Mouse (Mus musculus) embryonic facial prominence, embryonic 11.5 days (tissue): ENCODE data around the gene Hist1h2ag. TPM values are rescaled to one million over a fixed set of nuclear protein-coding genes. Genes with fewer than 3 reads are reported as not detected.

ENCODE experiments used
- ATAC-seq: fragments of 200-750 bp; cut with Nextera tagmentation; replicated peaks from 2 replicates; pipeline ENCODE4 v1.8.0; 2017; ENCODE audit warnings: low read depth; ENCODE audit not compliant: insufficient number of reproducible peaks, low FRiP score, low TSS enrichment
- DNase-seq: peaks from one replicate; pipeline ENCODE4 v3.0.0-alpha.2; 2015; ENCODE audit warnings: low spot score
- H3K27ac ChIP-seq: fragments of 300-500 bp; sonication (generic); replicated peaks from 2 replicates; pipeline ENCODE4 v1.5.1; 2014; ENCODE audit warnings: mild to moderate bottlenecking, low read depth, low read length, control low read depth
- H3K27me3 ChIP-seq: fragments of 300-500 bp; sonication (generic); 2 replicates; pipeline ENCODE4 v1.6.1; 2014; ENCODE audit warnings: mild to moderate bottlenecking, low read length, moderate library complexity, mixed read lengths; ENCODE audit not compliant: control insufficient read depth, insufficient read depth
- H3K36me3 ChIP-seq: fragments of 300-500 bp; sonication (generic); replicated peaks from 2 replicates; pipeline ENCODE4 v1.6.1; 2014; ENCODE audit warnings: low read depth, mild to moderate bottlenecking, low read length, moderate library complexity, mixed read lengths; ENCODE audit not compliant: control insufficient read depth, insufficient read depth
- H3K4me1 ChIP-seq: fragments of 300-500 bp; sonication (generic); 2 replicates; pipeline ENCODE4 v1.6.1; 2014; ENCODE audit warnings: low read length, mixed read lengths; ENCODE audit not compliant: control insufficient read depth, insufficient read depth
- H3K4me2 ChIP-seq: fragments of 300-500 bp; sonication (generic); 2 replicates; pipeline ENCODE4 v1.6.1; 2014; ENCODE audit warnings: low read depth, mild to moderate bottlenecking, control low read depth, low read length, moderate library complexity
- H3K4me3 ChIP-seq: fragments of 300-500 bp; sonication (generic); 2 replicates; pipeline ENCODE4 v1.5.1; 2014; ENCODE audit warnings: low read depth, low read length, control low read depth
- H3K9ac ChIP-seq: fragments of 300-500 bp; sonication (generic); replicated peaks from 2 replicates; pipeline ENCODE4 v1.6.1; 2014; ENCODE audit warnings: mild to moderate bottlenecking, control low read depth, low read length
- H3K9me3 ChIP-seq: fragments of 300-500 bp; sonication (generic); replicated peaks from 2 replicates; pipeline ENCODE4 v1.6.1; 2016; ENCODE audit warnings: mild to moderate bottlenecking, low read length, inconsistent platforms, mixed read lengths; ENCODE audit not compliant: control insufficient read depth
- WGBS: fragments of 180-500 bp; shearing (Covaris S2); extraction: QIAGEN DNeasy Blood & Tissue Kit; methylation state at CpG from one replicate; pipeline ENCODE4 v1.1.7; 2014; 5-methylcytosine and 5-hydroxymethylcytosine counted together
- microRNA-seq: library from miRNA; unstranded; fragments of <30 nt; microRNA quantifications from one replicate; pipeline ENCODE4, GENCODE M21; 2016; ENCODE audit warnings: borderline number of aligned reads
- polyA plus RNA-seq: library from polyadenylated mRNA; unstranded; fragments of >200 nt; fragmentation: Nextera tagmentation; extraction: Ambion mirVana; gene quantifications from 2 replicates; pipeline ENCODE4 v1.2.1, GENCODE M21; 2014

Hist1h2ag gene
- polyA plus RNA-seq, 1 experiment from 2014 or later: 99.8 TPM

DNA sequence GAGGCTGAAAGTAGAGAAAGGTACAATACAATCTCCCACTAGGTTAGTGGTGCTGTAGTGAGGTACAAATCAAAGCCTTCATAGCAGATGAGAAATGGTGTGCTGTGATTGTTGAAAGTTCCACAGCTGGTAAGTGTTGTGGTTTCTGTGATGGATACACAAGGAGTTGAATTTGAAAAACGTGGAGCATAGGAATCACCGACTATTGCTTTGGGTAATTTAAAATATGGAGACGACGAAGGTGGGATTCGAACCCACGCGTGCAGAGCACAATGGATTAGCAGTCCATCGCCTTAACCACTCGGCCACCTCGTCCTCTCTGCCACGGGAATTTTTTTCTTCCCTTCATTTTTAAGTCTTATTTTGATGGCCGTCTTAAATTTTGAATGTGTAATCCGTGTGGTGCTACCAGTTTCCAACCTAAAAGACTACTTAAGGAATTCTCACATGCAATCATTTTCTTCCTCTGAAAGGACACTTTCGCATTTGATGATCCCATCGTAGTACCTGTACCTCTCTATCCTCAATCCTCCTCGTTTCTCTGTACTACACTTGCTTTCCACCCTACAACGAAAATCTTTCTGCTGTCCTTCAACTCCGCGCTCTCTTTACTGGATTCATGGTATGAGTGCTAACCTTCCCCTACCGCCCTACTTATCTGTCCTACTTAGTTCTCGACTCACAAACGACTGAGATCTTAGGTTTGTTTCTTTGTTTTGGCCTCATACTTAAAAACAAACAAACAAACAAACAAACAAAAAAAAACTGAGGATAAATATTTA is 48.6 kb downstream of the Hist1h2ag start:
- Histone ChIP-seq H3K36me3 (no peaks in the 10 kb centered on the region), H3K27me3 (peaks cover 25% of the 10 kb centered on the region), H3K4me1 (no peaks in the 10 kb centered on the region), H3K4me2 (no peak overlapping the region), H3K27ac (no peak overlapping the region), H3K9me3 (no peaks in the 10 kb centered on the region), H3K9ac (no peak overlapping the region), H3K4me3 (no peak overlapping the region)
- under 1% methylated on average over 22 of the region's 22 CpGs for WGBS
- DNase-seq: peak; percentile 73
- ATAC-seq: no peak

DNA sequence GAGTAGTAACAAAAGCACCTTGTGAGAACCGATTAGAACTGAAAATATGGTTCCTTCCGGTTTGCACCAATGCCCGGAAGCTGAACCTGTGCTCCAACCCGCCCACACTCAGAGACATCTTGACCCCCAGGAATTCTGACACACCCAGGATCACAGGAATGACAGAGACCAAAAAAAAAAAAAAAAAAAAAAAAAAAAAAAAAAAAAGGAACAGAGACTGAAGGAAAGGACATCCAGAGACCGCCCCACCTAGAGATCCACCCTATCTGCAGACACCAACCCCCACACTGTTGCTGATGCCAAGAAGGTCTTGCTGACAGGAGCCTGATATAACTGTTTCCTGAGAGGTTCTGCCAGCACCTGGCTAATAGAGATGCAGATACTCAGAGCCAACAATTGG is 50.2 kb downstream of the Hist1h2ag start:
- ATAC-seq (no peak), DNase-seq (no peak)
- WGBS: 84% methylated on average over 5 of the region's 5 CpGs
- no peak overlapping the region for H3K9ac ChIP-seq
- H3K27me3 ChIP-seq: peaks cover 10% of the 10 kb centered on the region
- no peak overlapping the region for H3K4me2 ChIP-seq
- H3K9me3 ChIP-seq: no peaks in the 10 kb centered on the region
- H3K4me3 ChIP-seq: no peak overlapping the region
- no peak overlapping the region for H3K27ac ChIP-seq
- no peaks in the 10 kb centered on the region for H3K36me3 ChIP-seq
- H3K4me1 ChIP-seq: no peaks in the 10 kb centered on the region

Small RNA genes lying within 50 kb of the gene (microRNA-seq; reads per million reads assigned to microRNA genes)
- not detected for gene Gm26300
- not detected for gene Gm44390
- gene Gm44486: not detected

Other genes with a start within 250 kb of the Hist1h2ag start
- gene Hist1h2bq, start 232.7 kb downstream of the Hist1h2ag start, polyA plus RNA-seq: 23.5 and 23.8 TPM in 2 replicates
- 2.8 TPM in 1 of 2 replicates, not detected in the other for gene Hist1h2ao, start 232.5 kb downstream of the Hist1h2ag start, polyA plus RNA-seq
- gene Hist1h4m, start 231.2 kb downstream of the Hist1h2ag start, polyA plus RNA-seq: not detected in 2 replicates
- gene Hist1h4n, start 210.7 kb downstream of the Hist1h2ag start, polyA plus RNA-seq: 13.9 and 16.6 TPM in 2 replicates
- gene Hist1h2ap, start 209.4 kb downstream of the Hist1h2ag start, polyA plus RNA-seq: 5,875 and 5,942 TPM in 2 replicates
- gene Hist1h2br, start 209.2 kb downstream of the Hist1h2ag start, polyA plus RNA-seq: 23.1 and 25.1 TPM in 2 replicates
- gene Zfp184, start 97.8 kb downstream of the Hist1h2ag start, polyA plus RNA-seq: 28.2 and 30.4 TPM in 2 replicates
- gene Pom121l2, start 61.8 kb downstream of the Hist1h2ag start, polyA plus RNA-seq: 0.24 TPM in 1 of 2 replicates, not detected in the other
- 0.25 and 0.50 TPM in 2 replicates for gene Prss16, start 33.2 kb downstream of the Hist1h2ag start, polyA plus RNA-seq
- gene Hist1h2ah, start 7.4 kb downstream of the Hist1h2ag start, polyA plus RNA-seq: 4.2 and 20.5 TPM in 2 replicates
- 15.9 and 24.3 TPM in 2 replicates for gene Hist1h2bk, start 7.1 kb downstream of the Hist1h2ag start, polyA plus RNA-seq
- gene Hist1h4i, start 1.6 kb downstream of the Hist1h2ag start, polyA plus RNA-seq: 31.9 and 34.5 TPM in 2 replicates
- 14.2 and 16.0 TPM in 2 replicates for gene Hist1h2bj, start 270 bp upstream of the Hist1h2ag start, polyA plus RNA-seq
- not detected in 2 replicates for gene Vmn1r188, start 41.5 kb upstream of the Hist1h2ag start, polyA plus RNA-seq
- not detected in 2 replicates for gene Vmn1r189, start 62.9 kb upstream of the Hist1h2ag start, polyA plus RNA-seq
- gene Vmn1r191, start 141.0 kb upstream of the Hist1h2ag start, polyA plus RNA-seq: not detected in 2 replicates
- not detected in 2 replicates for gene Vmn1r192, start 148.2 kb upstream of the Hist1h2ag start, polyA plus RNA-seq
- gene Vmn1r193, start 180.2 kb upstream of the Hist1h2ag start, polyA plus RNA-seq: not detected in 2 replicates
- gene Vmn1r194, start 201.3 kb upstream of the Hist1h2ag start, polyA plus RNA-seq: not detected in 2 replicates
- gene Vmn1r195, start 227.6 kb upstream of the Hist1h2ag start, polyA plus RNA-seq: not detected in 2 replicates
- not detected in 2 replicates for gene Vmn1r196, start 247.0 kb upstream of the Hist1h2ag start, polyA plus RNA-seq